Mouse (Mus musculus) G1E-ER4 (cell line): Measurements from ENCODE around the gene Bloc1s6. TPM values are rescaled to one million over a fixed set of nuclear protein-coding genes. Genes with fewer than 3 reads are reported as not detected.

Source experiments
- GATA1 ChIP-seq: IDR thresholded peaks from one replicate; pipeline ENCODE4 v1.8.0; 2012; ENCODE audit warnings: low read length, inconsistent platforms
- polyA plus RNA-seq: library from polyadenylated mRNA; stranded (reverse); fragments of >175 nt; gene quantifications from 2 replicates; pipeline ENCODE4 v1.2.3, GENCODE M21; 2012

Gene Bloc1s6
- polyA plus RNA-seq, 1 experiment: 21.6 TPM

DNA sequence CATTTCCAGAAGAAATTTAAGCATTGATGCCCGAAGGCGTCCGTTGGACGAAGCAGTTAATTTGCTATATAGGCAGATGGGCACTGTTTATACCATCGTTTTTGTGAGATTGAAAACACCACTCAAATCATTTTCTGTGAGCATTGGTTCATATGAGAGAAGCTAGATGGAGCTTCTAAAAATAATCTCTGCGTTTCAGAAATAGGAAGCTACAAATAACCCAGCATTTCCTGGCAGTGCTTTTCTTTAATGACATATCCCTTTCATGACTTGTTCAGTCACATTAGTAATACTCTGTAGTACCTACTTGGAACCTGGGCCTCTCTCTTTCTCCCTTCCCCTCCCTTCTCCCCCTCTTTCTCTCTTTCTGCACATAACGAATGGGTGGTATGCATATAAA is 720 bp downstream of the Bloc1s6 start:
- TF ChIP-seq GATA1: no peak

DNA sequence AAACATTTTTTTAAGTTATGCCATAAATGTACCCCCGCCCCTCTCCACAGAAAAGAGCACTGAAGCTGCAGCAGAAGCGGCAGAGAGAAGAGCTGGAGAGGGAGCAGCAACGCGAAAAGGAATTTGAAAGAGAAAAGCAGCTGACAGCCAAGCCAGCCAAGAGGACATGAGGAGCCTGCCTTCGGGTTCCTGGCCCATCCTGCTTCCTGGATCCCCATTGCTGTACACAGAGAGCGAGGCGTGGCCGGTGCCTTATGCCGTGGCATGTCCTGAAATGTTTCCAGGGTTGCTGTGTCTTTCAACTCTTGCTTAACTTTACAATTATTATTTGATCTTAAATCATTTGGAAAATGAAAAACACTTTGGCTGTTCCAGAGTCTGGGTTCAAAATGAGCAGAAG is 8.2 kb downstream of the Bloc1s6 start:
- no peak for TF ChIP-seq GATA1

DNA sequence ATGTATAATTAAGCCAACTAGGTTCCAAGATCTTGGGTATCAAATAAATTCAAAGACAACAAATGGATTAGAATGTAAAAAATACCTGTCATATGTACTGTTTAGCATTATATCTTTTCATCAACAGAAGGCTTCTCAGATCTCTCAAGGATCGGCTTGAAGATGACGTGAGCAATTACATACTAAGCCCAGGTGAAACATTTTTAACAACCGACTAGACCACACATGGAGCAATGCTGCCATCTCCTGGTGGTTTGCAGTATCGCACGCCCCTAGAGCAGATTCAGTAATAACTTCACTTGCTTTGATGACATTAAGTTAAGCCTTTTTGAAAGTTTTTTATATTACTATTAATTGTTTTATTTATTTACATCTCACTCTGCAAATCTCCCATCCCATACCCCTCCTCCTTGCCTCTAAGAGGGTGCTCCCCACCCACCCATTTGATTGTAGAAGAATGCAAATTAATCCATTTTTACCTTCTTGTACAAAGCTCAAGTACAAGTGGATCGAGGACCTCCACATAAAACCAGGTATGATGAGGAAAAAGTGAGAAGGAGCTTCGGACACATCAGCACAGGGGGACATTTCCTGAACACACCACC is 15.5 kb downstream of the Bloc1s6 start:
- TF ChIP-seq GATA1: no peak

DNA sequence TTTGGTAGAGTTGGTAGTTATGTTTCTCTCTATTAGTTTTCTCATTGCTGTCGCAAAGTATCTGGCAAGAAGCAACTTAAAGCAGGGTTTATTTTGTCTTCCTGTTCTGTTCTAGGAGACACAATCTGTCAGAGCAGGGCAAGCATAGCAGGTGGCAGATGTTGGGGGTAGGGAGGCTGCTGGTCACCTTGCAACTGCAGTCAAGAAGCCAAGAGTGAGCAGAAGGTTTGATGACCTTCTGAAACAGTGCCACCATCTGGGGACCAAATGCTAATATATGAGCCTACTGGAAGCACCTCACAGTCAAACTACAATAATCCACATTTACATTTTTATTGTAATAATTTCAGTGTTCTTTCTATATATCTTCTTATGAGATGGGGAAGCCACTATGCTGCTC is 21.5 kb downstream of the Bloc1s6 start:
- no peak for TF ChIP-seq GATA1

DNA sequence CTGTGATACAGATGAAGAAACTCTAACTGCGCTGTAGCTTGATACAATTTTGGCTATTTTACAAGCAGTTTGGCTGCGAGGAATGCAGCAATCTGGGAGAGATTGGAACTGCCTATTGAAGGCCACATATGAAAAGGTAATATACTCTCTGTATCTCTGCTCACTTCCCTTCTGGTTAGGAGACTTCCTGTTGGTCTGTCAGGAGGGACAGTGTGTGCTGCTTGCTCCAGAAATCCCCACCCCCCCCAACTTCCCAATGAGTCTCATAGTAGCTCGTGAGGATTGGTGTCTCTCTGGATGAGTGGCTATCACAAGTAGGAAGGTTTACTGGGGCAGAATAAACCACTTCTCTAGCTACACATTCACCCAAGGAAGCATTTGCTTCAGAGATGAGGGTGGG is 24.7 kb downstream of the Bloc1s6 start:
- no peak for TF ChIP-seq GATA1

DNA sequence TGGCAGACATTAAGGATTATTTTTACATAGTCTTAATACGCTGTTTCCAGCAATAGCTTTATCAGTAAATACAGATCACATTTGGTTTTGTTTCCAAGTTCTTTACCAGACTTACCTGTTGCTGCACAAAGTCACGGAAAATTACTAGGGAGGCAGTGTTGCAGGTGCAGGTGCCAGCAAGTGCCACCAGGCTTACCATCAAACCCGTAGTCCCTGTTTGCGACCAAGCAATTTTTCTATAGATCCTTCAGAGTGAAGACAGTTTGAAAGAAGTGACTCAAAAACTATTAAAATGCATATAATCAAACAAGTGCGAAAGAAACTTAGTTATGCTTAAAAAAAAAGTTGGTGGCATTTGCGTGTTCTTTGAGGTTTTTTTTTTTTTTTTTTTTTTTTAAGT is 26.2 kb downstream of the Bloc1s6 start:
- TF ChIP-seq GATA1: no peak

DNA sequence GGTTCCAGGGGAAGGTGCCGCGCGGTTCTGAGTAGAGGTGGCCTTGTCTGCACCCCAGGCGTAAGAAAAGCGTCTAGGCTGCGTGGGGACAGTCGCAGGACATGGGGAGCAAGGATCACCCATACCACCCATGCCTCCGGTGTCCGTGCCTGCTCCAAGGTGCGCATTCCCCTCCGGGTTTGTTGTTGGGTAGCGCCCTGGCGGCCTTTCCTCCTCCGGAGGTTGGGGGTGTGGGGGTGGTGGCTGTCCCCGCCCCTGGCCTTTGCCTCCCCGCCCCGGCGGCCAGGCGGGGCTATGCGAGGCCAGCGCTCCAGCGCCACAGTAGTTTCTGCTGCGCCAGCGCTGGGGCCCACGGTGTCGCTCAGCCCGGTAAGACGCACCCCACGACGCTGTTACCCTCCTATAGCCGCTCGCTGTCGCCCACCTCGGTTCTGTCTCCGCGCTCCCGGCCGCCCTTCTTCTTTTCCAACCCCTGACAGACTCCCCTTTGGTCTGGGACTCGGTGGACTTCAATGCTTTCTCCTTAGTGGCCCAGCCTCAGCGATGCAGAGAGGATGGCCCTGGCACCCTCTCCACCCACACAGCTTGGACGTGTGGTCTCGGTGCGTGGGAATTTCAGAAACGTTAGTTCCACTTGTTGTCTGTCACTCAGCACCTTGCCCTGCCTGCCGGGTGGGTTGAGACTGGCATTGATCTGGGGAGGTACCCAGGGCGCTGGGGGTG is 26.9 kb downstream of the Bloc1s6 start, which contains the start of gene Sqor:
Gene Sqor (plus strand): TSS at position 167 of the 723 bp plus-strand sequence.
- no peak for TF ChIP-seq GATA1

DNA sequence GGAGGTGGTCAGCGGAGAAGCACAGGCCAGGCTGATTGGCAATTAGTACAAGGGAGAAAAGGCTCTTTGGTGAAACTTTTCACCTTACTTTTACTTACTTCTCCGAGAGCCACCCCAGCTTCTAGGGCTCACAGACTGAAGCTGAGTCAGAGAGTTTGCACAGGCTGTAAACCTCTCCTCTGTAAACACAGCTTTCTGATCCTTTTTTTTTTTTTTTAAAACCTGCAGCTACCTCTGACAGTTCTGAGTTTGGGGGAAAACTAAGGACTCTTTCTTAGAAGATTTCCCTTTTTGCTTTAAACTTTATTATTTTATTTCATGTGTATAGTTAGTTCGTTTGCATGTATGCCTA is 27.5 kb downstream of the Bloc1s6 start:
- TF ChIP-seq GATA1: no peak

DNA sequence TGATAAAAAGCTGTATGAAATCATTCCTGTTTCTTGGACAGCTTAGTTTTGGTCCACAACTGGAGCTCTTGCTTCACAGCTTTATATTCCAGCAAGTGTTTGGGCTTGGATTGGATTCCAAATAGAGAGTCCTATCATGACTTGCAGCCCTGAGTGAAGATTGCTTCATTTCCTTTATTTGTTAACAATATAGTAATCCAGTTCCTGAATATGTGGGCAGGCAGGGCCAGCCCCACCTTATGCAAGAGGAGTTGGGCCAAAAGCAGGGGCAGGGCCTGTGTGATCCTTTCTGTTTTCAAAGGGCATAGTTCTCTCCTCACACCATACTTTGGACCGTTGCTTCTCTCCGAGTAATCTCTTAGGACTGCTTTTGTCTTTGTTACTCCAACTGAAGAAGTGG is 32.7 kb downstream of the Bloc1s6 start:
- no peak for TF ChIP-seq GATA1

DNA sequence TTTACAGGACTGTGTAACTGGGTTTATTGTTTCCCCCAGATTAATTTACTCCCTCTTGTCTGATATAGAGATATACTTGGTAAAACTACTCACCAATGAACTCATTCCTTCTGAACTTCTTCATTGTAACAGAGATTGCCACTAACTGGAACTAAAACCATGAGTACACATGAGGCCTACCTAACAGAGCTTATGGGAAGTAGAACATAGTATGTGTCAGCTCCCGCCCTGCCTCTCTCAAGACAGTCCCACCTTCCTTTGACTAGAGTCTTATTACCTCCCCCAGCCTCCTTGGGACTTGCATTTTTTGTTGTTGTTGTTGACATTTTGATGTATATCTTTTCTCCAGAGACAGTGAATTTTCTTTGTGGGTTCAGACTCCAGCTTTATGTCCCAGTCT is 34.6 kb downstream of the Bloc1s6 start:
- TF ChIP-seq GATA1: no peak

DNA sequence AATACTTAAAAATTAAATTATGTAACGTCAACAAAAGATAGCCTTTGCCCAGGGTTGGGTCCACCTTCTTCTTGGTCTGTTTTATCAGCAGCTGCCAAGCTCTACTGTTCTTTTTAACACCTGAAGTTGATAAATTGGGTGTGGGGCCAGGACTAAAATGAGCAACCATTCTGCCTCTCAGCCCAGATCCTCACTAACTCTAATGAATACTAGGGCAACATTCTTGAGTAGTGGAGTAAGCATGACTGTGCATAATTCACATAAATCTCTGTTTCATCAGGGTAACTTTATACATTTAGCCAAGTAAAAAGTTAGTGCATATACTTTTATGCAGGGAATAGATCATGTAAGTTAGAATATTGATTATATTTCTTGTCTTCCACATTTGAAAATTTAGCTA is 37.2 kb downstream of the Bloc1s6 start:
- TF ChIP-seq GATA1: no peak

DNA sequence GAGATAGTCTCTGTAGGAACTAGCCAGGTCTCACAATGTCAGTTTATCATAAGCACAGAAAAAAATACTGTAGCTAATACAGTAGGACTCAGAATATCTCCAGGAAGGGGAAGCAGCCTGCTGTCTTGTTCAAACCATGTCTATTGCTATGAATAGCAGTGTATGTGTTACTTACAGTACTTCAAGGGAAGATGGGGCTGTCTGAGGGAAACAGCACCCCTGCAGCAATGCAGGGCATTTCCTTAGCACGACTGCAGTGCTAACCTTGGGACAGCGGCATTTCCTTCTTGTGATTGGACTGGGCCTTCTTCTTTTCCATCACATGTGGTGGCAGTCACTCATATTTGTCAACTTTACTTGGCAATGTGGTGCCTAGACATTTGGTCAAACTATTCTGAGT is 38.5 kb downstream of the Bloc1s6 start:
- no peak for TF ChIP-seq GATA1

DNA sequence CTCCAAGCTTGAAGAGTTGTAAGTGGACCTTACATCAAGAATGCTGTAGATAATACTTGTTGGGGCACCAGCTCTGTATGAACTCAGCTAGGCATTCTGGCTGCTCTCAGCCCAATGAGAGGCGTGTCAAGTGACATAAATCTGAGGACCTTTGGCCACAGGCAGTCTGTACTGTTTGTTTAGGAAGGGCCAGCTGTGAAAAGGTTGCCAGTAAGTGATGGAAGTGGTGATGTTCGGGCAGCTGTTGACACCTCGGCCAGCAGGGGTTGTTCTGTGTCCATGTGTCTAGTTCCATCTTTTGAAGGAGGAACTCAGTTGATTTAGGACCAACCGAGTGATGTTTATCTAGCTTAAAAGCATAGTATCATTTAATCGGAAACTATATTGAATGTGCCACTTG is 41.7 kb downstream of the Bloc1s6 start:
- TF ChIP-seq GATA1: no peak

DNA sequence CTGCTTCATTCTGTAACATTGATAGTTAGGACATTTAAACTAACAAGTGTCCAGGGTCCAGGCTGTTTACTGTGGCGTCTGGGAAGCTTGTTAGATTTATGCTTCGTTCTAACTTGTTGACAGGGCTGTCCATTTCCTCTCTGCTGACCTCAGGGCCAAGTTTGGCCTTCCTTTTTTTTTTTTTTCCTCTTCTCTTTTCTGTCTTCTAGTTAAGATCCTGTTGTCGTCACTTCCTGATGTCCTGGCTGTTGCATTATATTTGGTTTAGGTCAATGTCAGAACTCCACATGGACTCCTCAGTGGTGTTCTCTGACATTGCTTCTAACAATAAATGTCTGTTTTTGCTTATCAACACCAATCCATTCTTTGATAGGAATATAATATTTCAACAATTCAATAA is 42.1 kb downstream of the Bloc1s6 start:
- no peak for TF ChIP-seq GATA1

DNA sequence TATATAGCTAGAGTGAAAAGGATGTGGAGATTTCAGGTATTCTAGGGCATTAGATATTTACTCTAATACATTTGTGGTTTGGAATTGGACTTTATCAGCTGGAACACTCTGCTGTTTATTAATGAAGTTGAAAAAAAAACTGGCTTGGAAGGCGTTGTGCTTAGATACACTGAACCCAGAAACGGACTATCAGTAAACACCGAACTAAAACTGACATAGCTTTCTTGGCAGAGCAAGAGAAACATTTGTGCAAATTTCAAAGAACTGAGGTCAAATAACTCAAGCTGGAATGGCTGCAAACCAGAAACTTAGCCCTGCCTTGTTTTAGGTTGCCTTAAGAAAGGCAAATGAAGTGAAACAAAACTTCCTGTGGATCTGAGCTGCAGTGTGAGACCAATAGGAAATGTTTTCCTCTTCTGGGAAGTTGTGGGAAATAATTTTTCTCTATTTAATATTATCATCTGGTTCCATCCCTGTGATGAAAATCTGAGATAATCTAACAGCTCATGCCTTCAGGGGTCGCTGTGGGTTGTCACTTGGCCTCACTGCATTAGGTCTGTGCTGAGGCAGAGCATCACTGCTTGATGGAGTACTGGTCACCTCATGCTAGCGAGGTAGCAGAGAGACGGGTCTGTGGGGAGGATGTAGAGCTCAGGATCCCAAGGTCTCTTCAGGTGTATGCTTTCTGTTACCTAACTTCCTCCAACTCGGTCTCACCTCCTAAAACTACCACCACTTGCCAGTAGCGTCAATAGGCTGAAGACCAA is 43.5 kb downstream of the Bloc1s6 start:
- TF ChIP-seq GATA1: no peak

DNA sequence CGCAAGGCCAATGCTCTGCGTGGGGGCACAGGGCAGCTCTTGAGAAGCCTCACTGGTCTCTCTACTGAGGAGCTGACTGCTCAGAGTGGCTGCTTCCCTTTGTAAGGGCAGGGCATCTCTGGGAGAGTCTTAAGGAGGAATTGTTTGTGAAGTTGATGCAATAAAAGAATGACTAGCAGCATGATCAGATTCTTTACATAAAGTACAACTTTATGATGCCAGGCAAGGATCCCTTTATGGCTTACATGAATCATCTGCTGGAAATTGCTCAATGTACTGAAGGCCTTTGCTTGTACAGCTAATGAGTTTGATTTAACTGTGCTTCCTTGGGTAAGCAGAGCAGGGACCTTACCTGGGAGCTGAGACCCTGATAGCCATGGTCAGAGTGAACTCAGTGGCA is 45.4 kb downstream of the Bloc1s6 start:
- TF ChIP-seq GATA1: no peak

DNA sequence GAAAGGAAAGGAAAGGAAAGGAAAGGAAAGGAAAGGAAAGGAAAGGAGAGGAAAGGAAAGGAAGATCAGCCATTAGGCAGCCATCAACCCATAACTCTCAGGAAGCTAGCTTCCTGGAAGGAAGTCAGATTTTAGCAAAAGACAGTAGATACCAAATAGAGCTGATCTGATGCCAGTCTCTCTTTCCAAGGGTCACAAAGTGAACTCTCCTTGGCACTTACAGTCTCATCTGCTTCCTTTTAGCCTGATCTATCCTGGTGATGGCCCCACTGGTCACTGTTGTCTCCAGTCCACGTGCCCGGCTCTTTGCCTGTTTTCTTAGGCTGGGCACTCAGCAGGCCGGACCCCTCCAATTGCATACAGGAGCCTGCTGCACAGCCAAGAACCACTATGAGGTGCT is 46.4 kb downstream of the Bloc1s6 start:
- no peak for TF ChIP-seq GATA1
